Mouse (Mus musculus) CH12.LX (cell line): ENCODE data around the gene Pigm. TPM values are rescaled to one million over a fixed set of nuclear protein-coding genes. Genes with fewer than 3 reads are reported as not detected.

Source experiments
- DNase-seq: peaks from one replicate; pipeline ENCODE4 v3.0.0-alpha.2; 2013; ENCODE audit errors: extremely low read depth
- H3K27ac ChIP-seq: 2 replicates; pipeline ENCODE4 v1.5.1; 2012; ENCODE audit warnings: low read depth, mild to moderate bottlenecking, control low read depth, moderate library complexity; ENCODE audit not compliant: insufficient read depth
- H3K27me3 ChIP-seq: replicated peaks from 2 replicates; pipeline ENCODE3; 2012; ENCODE audit warnings: inconsistent platforms
- H3K36me3 ChIP-seq, 2 experiments: replicated peaks in 1 of 2; 2 replicates each; pipeline versions ENCODE3 to v1.6.1; 2012; ENCODE audit warnings: inconsistent platforms in 1 of 2, low read length in 1 of 2, mild to moderate bottlenecking in 1 of 2, mixed read lengths in 1 of 2, moderate library complexity in 1 of 2; ENCODE audit not compliant: control insufficient read depth in 1 of 2, insufficient read depth in 1 of 2
- H3K4me1 ChIP-seq, 2 experiments: 2 replicates each; pipeline ENCODE4 v1.6.1; 2012; ENCODE audit warnings: inconsistent platforms in 1 of 2, moderate library complexity in 1 of 2; ENCODE audit not compliant: insufficient read depth in 2 of 2, control insufficient read depth in 1 of 2
- H3K4me2 ChIP-seq: 2 replicates; pipeline ENCODE4 v1.6.1; 2012; ENCODE audit warnings: low read depth, mild to moderate bottlenecking, control low read depth; ENCODE audit not compliant: poor library complexity, insufficient read depth, severe bottlenecking
- H3K4me3 ChIP-seq, 3 experiments: fragments of 150-350 bp in 1 of 3; sonication (generic) in 1 of 3; replicated peaks in 1 of 3; 2 replicates each; pipeline versions ENCODE3 to v1.5.1; 2011 to 2012; ENCODE audit warnings: low read depth in 2 of 3, low read length in 2 of 3, mild to moderate bottlenecking in 2 of 3, moderate library complexity in 2 of 3, control low read depth in 1 of 3, improper control_type of control experiment in 1 of 3, inconsistent platforms in 1 of 3, mixed read lengths in 1 of 3; ENCODE audit not compliant: poor library complexity in 1 of 3
- H3K79me2 ChIP-seq: replicated peaks from 2 replicates; pipeline ENCODE4 v1.6.1; 2012; ENCODE audit warnings: mild to moderate bottlenecking, moderate library complexity; ENCODE audit not compliant: control insufficient read depth, poor library complexity, insufficient read depth, severe bottlenecking; ENCODE audit errors: extremely low read depth
- H3K9ac ChIP-seq: 2 replicates; pipeline ENCODE4 v1.6.1; 2012; ENCODE audit warnings: low read depth, mild to moderate bottlenecking, control low read depth, moderate library complexity; ENCODE audit not compliant: insufficient read depth
- H3K9me3 ChIP-seq: replicated peaks from 2 replicates; pipeline ENCODE3; 2012; ENCODE audit warnings: low read length, inconsistent platforms, mixed read lengths
- BHLHE40 ChIP-seq: IDR thresholded peaks from 2 replicates; pipeline ENCODE4 v1.6.1; 2011; ENCODE audit warnings: mild to moderate bottlenecking, low read depth, low read length, improper control_type of control experiment
- CHD1 ChIP-seq: IDR thresholded peaks from 2 replicates; pipeline ENCODE4 v1.6.1; 2012; ENCODE audit warnings: low read depth, low read length, improper control_type of control experiment, inconsistent platforms
- E2F4 ChIP-seq: IDR thresholded peaks from 2 replicates; pipeline ENCODE4 v1.6.1; 2011; ENCODE audit warnings: low read depth, low read length, improper control_type of control experiment; ENCODE audit not compliant: insufficient replicate concordance
- EP300 ChIP-seq: IDR thresholded peaks from 2 replicates; pipeline ENCODE4 v1.6.1; 2011; ENCODE audit warnings: low read length, improper control_type of control experiment
- GABPA ChIP-seq: IDR thresholded peaks from 2 replicates; pipeline ENCODE4 v1.6.1; 2012; ENCODE audit warnings: low read depth, low read length, improper control_type of control experiment, inconsistent platforms; ENCODE audit not compliant: insufficient replicate concordance
- HCFC1 ChIP-seq: IDR thresholded peaks from 2 replicates; pipeline ENCODE4 v1.6.1; 2012; ENCODE audit warnings: low read depth, mild to moderate bottlenecking, inconsistent platforms, low read length, improper control_type of control experiment
- MAFK ChIP-seq: IDR thresholded peaks from 2 replicates; pipeline ENCODE4 v1.6.1; 2011; ENCODE audit warnings: low read length, improper control_type of control experiment; ENCODE audit not compliant: insufficient replicate concordance
- MAZ ChIP-seq: IDR thresholded peaks from 2 replicates; pipeline ENCODE4 v1.6.1; 2012; ENCODE audit warnings: low read depth, mild to moderate bottlenecking, inconsistent platforms, low read length, improper control_type of control experiment, moderate library complexity
- MXI1 ChIP-seq: IDR thresholded peaks from 2 replicates; pipeline ENCODE4 v1.6.1; 2011; ENCODE audit warnings: mild to moderate bottlenecking, low read depth, low read length, improper control_type of control experiment
- NRF1 ChIP-seq: IDR thresholded peaks from 2 replicates; pipeline ENCODE4 v1.6.1; 2014; ENCODE audit warnings: low read depth, mild to moderate bottlenecking, inconsistent platforms, low read length, improper control_type of control experiment, moderate library complexity
- POLR2AphosphoS2 ChIP-seq: IDR thresholded peaks from 2 replicates; pipeline ENCODE4 v1.6.1; 2011; ENCODE audit warnings: low read depth, low read length, improper control_type of control experiment
- RCOR1 ChIP-seq: conservative IDR thresholded peaks from 2 replicates; pipeline ENCODE4 v1.6.1; 2012; ENCODE audit warnings: low read depth, mild to moderate bottlenecking, inconsistent platforms, low read length, improper control_type of control experiment
- SMC3 ChIP-seq: IDR thresholded peaks from 2 replicates; pipeline ENCODE4 v1.6.1; 2011; ENCODE audit warnings: low read depth, low read length, improper control_type of control experiment
- TBP ChIP-seq: conservative IDR thresholded peaks from 2 replicates; pipeline ENCODE4 v1.6.1; 2011; ENCODE audit warnings: low read depth, low read length, improper control_type of control experiment
- TCF12 ChIP-seq: IDR thresholded peaks from 2 replicates; pipeline ENCODE4 v1.6.1; 2014; ENCODE audit warnings: low read depth, mild to moderate bottlenecking, inconsistent platforms, low read length, improper control_type of control experiment
- USF1 ChIP-seq: IDR thresholded peaks from 2 replicates; pipeline ENCODE4 v1.6.1; 2014; ENCODE audit warnings: low read depth, mild to moderate bottlenecking, inconsistent platforms, low read length, improper control_type of control experiment
- USF2 ChIP-seq: conservative IDR thresholded peaks from 2 replicates; pipeline ENCODE4 v1.6.1; 2011; ENCODE audit warnings: low read depth, low read length, improper control_type of control experiment
- ZC3H11A ChIP-seq: IDR thresholded peaks from 2 replicates; pipeline ENCODE4 v1.6.1; 2012; ENCODE audit warnings: low read depth, mild to moderate bottlenecking, inconsistent platforms, low read length, improper control_type of control experiment
- ZKSCAN1 ChIP-seq: IDR thresholded peaks from 2 replicates; pipeline ENCODE4 v1.6.1; 2012; ENCODE audit warnings: low read depth, inconsistent platforms, low read length, improper control_type of control experiment, borderline replicate concordance
- dilution Hi-C: fragments of 300-500 bp; cut with MboI; formaldehyde crosslinking; loops from 2 replicates; pipeline ENCODE4 v1.14.3; 2020; ENCODE audit warnings: low sequenced_read_pairs; ENCODE audit not compliant: extremely low pct_unique_long_range_greater_than_20kb, extremely low pct_ligation_motif_present
- in situ Hi-C: fragments of 300-500 bp; cut with MboI; formaldehyde crosslinking; loops from 3 replicates; pipeline ENCODE4 v1.14.3; 2019; ENCODE audit warnings: low sequenced_read_pairs, low pct_ligation_motif_present, low pct_unique_long_range_greater_than_20kb, mixed read lengths
- polyA plus RNA-seq: library from polyadenylated mRNA; unstranded; fragments of >175 nt; gene quantifications from 2 replicates; pipeline ENCODE4 v1.2.1, GENCODE M21; 2012; ENCODE audit warnings: low read depth; ENCODE audit not compliant: insufficient read length
- total RNA-seq, 2 experiments: library from RNA; depleted of rRNA; stranded (reverse); fragments of 300-350 nt in 1 of 2; fragments of >200 nt in 1 of 2; gene quantifications; 2 replicates each; pipeline ENCODE4 v1.2.3; 2012 to 2014

Pigm gene
- total and polyA plus RNA-seq, 3 experiments, result 8.6 to 13.8 (median 10.7) TPM

DNA sequence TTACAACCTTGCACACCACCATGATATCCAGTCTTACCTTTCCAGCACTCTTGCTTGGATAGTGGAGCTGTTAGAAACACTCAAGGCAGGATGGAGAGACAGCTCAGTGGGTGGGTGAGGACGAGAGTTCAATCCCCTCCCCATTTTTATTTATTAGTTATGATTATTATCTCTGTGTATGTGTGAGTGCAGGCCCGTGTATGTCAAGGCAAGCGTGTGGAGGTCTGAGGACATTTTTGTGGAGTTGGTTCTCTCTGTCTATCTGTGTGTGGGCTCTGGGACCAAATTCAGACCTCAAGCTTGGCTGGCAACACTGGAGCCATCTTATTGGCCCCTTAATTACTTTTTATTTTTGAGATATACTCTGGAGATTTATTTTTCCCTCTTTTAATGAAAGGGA is 42.3 kb downstream of the Pigm start:
- in situ Hi-C loops (loop anchor here (5.0 to 25.0 kb wide), 4 partner anchors 34 to 969 kb away; partner anchors contain the start of genes Fcrl6 and Igsf9), dilution Hi-C loops (no loop called here)
- H3K9me3 ChIP-seq, result peaks cover 7% of the 10 kb centered on the region
- H3K4me3 ChIP-seq, result no peak overlapping the region
- H3K36me3 ChIP-seq, result no peaks in the 10 kb centered on the region
- no peak overlapping the region for H3K9ac ChIP-seq
- H3K4me1 ChIP-seq, result peaks cover 2 to 24% of the 10 kb centered on the region in 2 experiments; a peak in 2 of 4 replicates
- H3K27me3 ChIP-seq, result no peaks in the 10 kb centered on the region
- no peak overlapping the region for H3K27ac ChIP-seq
- H3K79me2 ChIP-seq, result no peaks in the 10 kb centered on the region
- DNase-seq, result no peak
- no peak for TF ChIP-seq USF2
- no peak for TF ChIP-seq ZKSCAN1
- no peak for TF ChIP-seq SMC3
- no peak for TF ChIP-seq MAFK
- no peak for TF ChIP-seq HCFC1
- TF ChIP-seq CHD1, result no peak
- TF ChIP-seq ZC3H11A, result no peak
- TF ChIP-seq GABPA, result no peak
- no peak for TF ChIP-seq E2F4
- no peak for TF ChIP-seq TCF12
- TF ChIP-seq TBP, result no peak
- no peak for TF ChIP-seq NRF1
- TF ChIP-seq EP300, result no peak
- no peak for TF ChIP-seq BHLHE40
- TF ChIP-seq MAZ, result no peak
- TF ChIP-seq POLR2AphosphoS2, result no peak
- TF ChIP-seq USF1, result no peak
- TF ChIP-seq RCOR1, result no peak
- TF ChIP-seq MXI1, result no peak
- no peak overlapping the region for H3K4me2 ChIP-seq

DNA sequence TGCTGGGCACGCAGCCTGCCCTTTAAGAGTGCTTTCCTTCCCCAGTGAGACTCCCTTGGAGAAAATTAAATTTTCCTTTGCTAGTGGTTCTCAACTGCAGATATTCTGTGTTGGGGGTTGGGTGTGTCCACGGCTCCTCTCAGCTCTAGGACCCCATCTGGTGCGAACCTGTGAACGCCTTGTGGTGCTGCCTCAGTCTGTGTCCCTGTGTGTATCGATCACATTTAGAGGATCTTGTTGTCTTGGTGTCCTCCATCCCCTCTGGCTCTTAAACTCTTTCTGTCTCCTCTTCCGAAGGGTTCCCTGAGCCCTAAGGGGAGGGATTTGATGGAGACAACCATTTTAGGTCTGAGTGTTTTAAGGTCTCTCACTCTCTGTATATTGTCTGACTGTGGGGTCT is 43.8 kb downstream of the Pigm start:
- H3K9me3 ChIP-seq, result peaks cover 7% of the 10 kb centered on the region
- no peak for DNase-seq
- in situ Hi-C loops (loop anchor here (25.0 kb wide), 2 partner anchors 192 to 967 kb away; partner anchors contain the start of gene Fcrl6), dilution Hi-C loops (no loop called here)
- H3K4me3 ChIP-seq, result no peak overlapping the region
- no peak overlapping the region for H3K27ac ChIP-seq
- no peaks in the 10 kb centered on the region for H3K27me3 ChIP-seq
- H3K9ac ChIP-seq, result no peak overlapping the region
- H3K4me1 ChIP-seq, result peaks cover 2 to 24% of the 10 kb centered on the region in 2 experiments; a peak in 2 of 4 replicates
- TF ChIP-seq USF1 (no peak), E2F4 (no peak)
- H3K4me2 ChIP-seq, result no peak overlapping the region
- no peaks in the 10 kb centered on the region for H3K79me2 ChIP-seq
- H3K36me3 ChIP-seq, result no peaks in the 10 kb centered on the region
